Mouse (Mus musculus): ENCODE measurements at regions not wholly inside any gene's neighbourhood (a gene's known extent, or its start where the extent isn't known, plus 50 kb on each side); places are given as distances from the start of the nearest gene placed in this dataset.
"Not testable (repeated sequence)": the region's sequence is repeated elsewhere in the genome, so short reads cannot be mapped to it uniquely, and the experiment has no call there.

- peak; percentile 66 for DNase-seq (ENCODE audit: low spot score)
Observed at GRCm38 (mm10) chr1:164744955-164745608, 51.4 kb upstream of the Dpt start.

- DNase-seq (ENCODE audit: low spot score) = no peak
Observed at GRCm38 (mm10) chr1:164744499-164744898, 51.9 kb upstream of the Dpt start.

- not testable (repeated sequence) for DNase-seq (ENCODE audit: low spot score)
Observed at GRCm38 (mm10) chr1:164742897-164743296, 53.5 kb upstream of the Dpt start.

- DNase-seq (ENCODE audit: low spot score) = no peak
Observed at GRCm38 (mm10) chr1:164735646-164736045, 60.8 kb upstream of the Dpt start.

- DNase-seq (ENCODE audit: low spot score) = no peak
Observed at GRCm38 (mm10) chr1:164733741-164734140, 62.7 kb upstream of the Dpt start.

GRCm38 (mm10) chr1:164722054-164722453, 74.4 kb upstream of the Dpt start:
- DNase-seq (ENCODE audit: low spot score) = peak; percentile 34

GRCm38 (mm10) chr1:164714905-164715304, 81.5 kb upstream of the Dpt start:
- no peak for DNase-seq (ENCODE audit: low spot score)

- DNase-seq (ENCODE audit: low spot score) = no peak
Observed at GRCm38 (mm10) chr1:164713798-164714551, 82.5 kb upstream of the Dpt start.

GRCm38 (mm10) chr1:164712514-164712913, 83.9 kb upstream of the Dpt start:
- DNase-seq (ENCODE audit: low spot score) = no peak

GRCm38 (mm10) chr1:164704397-164705091, 91.9 kb upstream of the Dpt start:
- DNase-seq (ENCODE audit: low spot score) = peak; percentile 68

GRCm38 (mm10) chr1:164703560-164704131, 92.8 kb upstream of the Dpt start:
- no peak for DNase-seq (ENCODE audit: low spot score)

- no peak for DNase-seq (ENCODE audit: low spot score)
Observed at GRCm38 (mm10) chr1:164690055-164690454, 106.4 kb upstream of the Dpt start.

- DNase-seq (ENCODE audit: low spot score) = no peak
Observed at GRCm38 (mm10) chr1:164689311-164689710, 107.1 kb upstream of the Dpt start.

GRCm38 (mm10) chr1:164684437-164684836, 112.0 kb upstream of the Dpt start:
- no peak for DNase-seq (ENCODE audit: low spot score)

GRCm38 (mm10) chr1:164683788-164684187, 112.7 kb upstream of the Dpt start:
- no peak for DNase-seq (ENCODE audit: low spot score)

GRCm38 (mm10) chr1:164682867-164683599, 113.4 kb upstream of the Dpt start:
- DNase-seq (ENCODE audit: low spot score) = no peak

GRCm38 (mm10) chr1:164682426-164682825, 114.0 kb upstream of the Dpt start:
- no peak for DNase-seq (ENCODE audit: low spot score)

GRCm38 (mm10) chr1:164681582-164681981, 114.9 kb upstream of the Dpt start:
- DNase-seq (ENCODE audit: low spot score) = no peak

GRCm38 (mm10) chr1:164678303-164678702, 118.1 kb upstream of the Dpt start:
- peak; percentile 2 for DNase-seq (ENCODE audit: low spot score)

GRCm38 (mm10) chr1:164652244-164652643, 144.2 kb upstream of the Dpt start:
- DNase-seq (ENCODE audit: low spot score) = no peak

- no peak for DNase-seq (ENCODE audit: low spot score)
Observed at GRCm38 (mm10) chr1:164637901-164638462, 158.5 kb upstream of the Dpt start.

- DNase-seq (ENCODE audit: low spot score) = no peak
Observed at GRCm38 (mm10) chr1:164631679-164632078, 164.8 kb upstream of the Dpt start.
